Mouse (Mus musculus): ENCODE results near the gene Tgtp2.
"Not testable (repeated sequence)": the region's sequence is repeated elsewhere in the genome, so short reads cannot be mapped to it uniquely, and the experiment has no call there.

Tgtp2 gene

GRCm38 (mm10) chr11:49063713-49064469 lies at the start of gene Tgtp2:
Gene Tgtp2, minus strand, starts transcription at chr11:49064206.
- not testable (repeated sequence) for DNase-seq (ENCODE audit: low spot score)

GRCm38 (mm10) chr11:49112624-49113219 lies 48.7 kb upstream of the Tgtp2 start:
- no peak for DNase-seq (ENCODE audit: low spot score)

GRCm38 (mm10) chr11:49111000-49111399 lies 47.0 kb upstream of the Tgtp2 start:
- DNase-seq (ENCODE audit: low spot score) = no peak

- no peak for DNase-seq (ENCODE audit: low spot score)
Observed at GRCm38 (mm10) chr11:49108833-49109232, 44.8 kb upstream of the Tgtp2 start.

- no peak for DNase-seq (ENCODE audit: low spot score)
Observed at GRCm38 (mm10) chr11:49107650-49108537, 43.9 kb upstream of the Tgtp2 start.

- no peak for DNase-seq (ENCODE audit: low spot score)
Observed at GRCm38 (mm10) chr11:49105752-49106151, 41.7 kb upstream of the Tgtp2 start.

- peak; percentile 51 for DNase-seq (ENCODE audit: low spot score)
Observed at GRCm38 (mm10) chr11:49103047-49103693, 39.2 kb upstream of the Tgtp2 start.

- DNase-seq (ENCODE audit: low spot score) = no peak
Observed at GRCm38 (mm10) chr11:49101500-49101899, 37.5 kb upstream of the Tgtp2 start.

- DNase-seq (ENCODE audit: low spot score) = no peak
Observed at GRCm38 (mm10) chr11:49100409-49100808, 36.4 kb upstream of the Tgtp2 start.

- no peak for DNase-seq (ENCODE audit: low spot score)
Observed at GRCm38 (mm10) chr11:49095367-49095766, 31.4 kb upstream of the Tgtp2 start.

- no peak for DNase-seq (ENCODE audit: low spot score)
Observed at GRCm38 (mm10) chr11:49093861-49094660, 30.1 kb upstream of the Tgtp2 start.

GRCm38 (mm10) chr11:49092786-49093185 lies 28.8 kb upstream of the Tgtp2 start:
- DNase-seq (ENCODE audit: low spot score) = no peak

- DNase-seq (ENCODE audit: low spot score) = no peak
Observed at GRCm38 (mm10) chr11:49092053-49092586, 28.1 kb upstream of the Tgtp2 start.

GRCm38 (mm10) chr11:49091171-49091570 lies 27.2 kb upstream of the Tgtp2 start:
- no peak for DNase-seq (ENCODE audit: low spot score)

GRCm38 (mm10) chr11:49090551-49090950 lies 26.5 kb upstream of the Tgtp2 start:
- no peak for DNase-seq (ENCODE audit: low spot score)

- DNase-seq (ENCODE audit: low spot score) = no peak
Observed at GRCm38 (mm10) chr11:49089735-49090507, 25.9 kb upstream of the Tgtp2 start.

GRCm38 (mm10) chr11:49088990-49089652 lies 25.1 kb upstream of the Tgtp2 start:
- DNase-seq (ENCODE audit: low spot score) = no peak

GRCm38 (mm10) chr11:49087830-49088616 lies 24.0 kb upstream of the Tgtp2 start:
- no peak for DNase-seq (ENCODE audit: low spot score)

GRCm38 (mm10) chr11:49086858-49087361 lies 22.9 kb upstream of the Tgtp2 start:
- DNase-seq (ENCODE audit: low spot score) = no peak
